Mouse (Mus musculus): ENCODE results near the gene Sv2b. TPM values are rescaled to one million over a fixed set of nuclear protein-coding genes. Genes with fewer than 3 reads are reported as not detected.
"Not testable (repeated sequence)": the region's sequence is repeated elsewhere in the genome, so short reads cannot be mapped to it uniquely, and the experiment has no call there.

Sv2b gene
- total RNA-seq, 1 experiment from 2014 or later: not detected

- no peak for ATAC-seq (replicated peaks; ENCODE audit: low read depth, poor library complexity, severe bottlenecking)
These were observed 86.2 kb downstream of the Sv2b start for GRCm38 (mm10) chr7:75222704-75223431.

GRCm38 (mm10) chr7:75220786-75221185 lies 88.3 kb downstream of the Sv2b start:
- ATAC-seq (replicated peaks; ENCODE audit: low read depth, poor library complexity, severe bottlenecking): no peak

GRCm38 (mm10) chr7:75220296-75220695 lies 88.8 kb downstream of the Sv2b start:
- ATAC-seq (replicated peaks; ENCODE audit: low read depth, poor library complexity, severe bottlenecking): no peak

GRCm38 (mm10) chr7:75216180-75216579 lies 92.9 kb downstream of the Sv2b start:
- ATAC-seq (replicated peaks; ENCODE audit: low read depth, poor library complexity, severe bottlenecking): no peak

GRCm38 (mm10) chr7:75209221-75209641 lies 99.8 kb downstream of the Sv2b start:
- ATAC-seq (replicated peaks; ENCODE audit: low read depth, poor library complexity, severe bottlenecking): no peak

GRCm38 (mm10) chr7:75207965-75208644 lies 101.0 kb downstream of the Sv2b start:
- ATAC-seq (replicated peaks; ENCODE audit: low read depth, poor library complexity, severe bottlenecking): no peak

GRCm38 (mm10) chr7:75206671-75207070 lies 102.4 kb downstream of the Sv2b start:
- no peak for ATAC-seq (replicated peaks; ENCODE audit: low read depth, poor library complexity, severe bottlenecking)

GRCm38 (mm10) chr7:75205386-75205785 lies 103.7 kb downstream of the Sv2b start:
- no peak for ATAC-seq (replicated peaks; ENCODE audit: low read depth, poor library complexity, severe bottlenecking)

GRCm38 (mm10) chr7:75194919-75195230 lies 114.2 kb downstream of the Sv2b start:
- not testable (repeated sequence) for ATAC-seq (replicated peaks; ENCODE audit: low read depth, poor library complexity, severe bottlenecking)

- no peak for ATAC-seq (replicated peaks; ENCODE audit: low read depth, poor library complexity, severe bottlenecking)
These were observed 114.7 kb downstream of the Sv2b start for GRCm38 (mm10) chr7:75194158-75194918.

- peak; percentile 50; the same call in 1 of the 2 replicates for ATAC-seq (replicated peaks; ENCODE audit: low read depth, poor library complexity, severe bottlenecking)
These were observed 118.9 kb downstream of the Sv2b start for GRCm38 (mm10) chr7:75190192-75190591.

GRCm38 (mm10) chr7:75175042-75175441 lies 134.0 kb downstream of the Sv2b start:
- ATAC-seq (replicated peaks; ENCODE audit: low read depth, poor library complexity, severe bottlenecking): no peak

- no peak for ATAC-seq (replicated peaks; ENCODE audit: low read depth, poor library complexity, severe bottlenecking)
These were observed 141.6 kb downstream of the Sv2b start for GRCm38 (mm10) chr7:75167481-75167880.

- no peak for ATAC-seq (replicated peaks; ENCODE audit: low read depth, poor library complexity, severe bottlenecking)
These were observed 161.9 kb downstream of the Sv2b start for GRCm38 (mm10) chr7:75147174-75147573.

GRCm38 (mm10) chr7:75142800-75143199 lies 166.3 kb downstream of the Sv2b start:
- peak; percentile 45 for ATAC-seq (replicated peaks; ENCODE audit: low read depth, poor library complexity, severe bottlenecking)

GRCm38 (mm10) chr7:75141919-75142700 lies 167.0 kb downstream of the Sv2b start:
- peak; percentile 75 for ATAC-seq (replicated peaks; ENCODE audit: low read depth, poor library complexity, severe bottlenecking)

- ATAC-seq (replicated peaks; ENCODE audit: low read depth, poor library complexity, severe bottlenecking): 0 out of 2 replicates have a peak, but pooled peaks have one; percentile 33
These were observed 169.8 kb downstream of the Sv2b start for GRCm38 (mm10) chr7:75139306-75139705.

GRCm38 (mm10) chr7:75134710-75135617 lies 174.1 kb downstream of the Sv2b start:
- peak; percentile 53; the same call in 1 of the 2 replicates for ATAC-seq (replicated peaks; ENCODE audit: low read depth, poor library complexity, severe bottlenecking)

- no peak for ATAC-seq (replicated peaks; ENCODE audit: low read depth, poor library complexity, severe bottlenecking)
These were observed 181.0 kb downstream of the Sv2b start for GRCm38 (mm10) chr7:75128036-75128435.

Data from common myeloid progenitor, adult 5-6 weeks (primary cell).